Mouse (Mus musculus) heart, postnatal 0 days (tissue): ENCODE measurements around the gene Scrn2.

Experiments
- CTCF ChIP-seq: IDR thresholded peaks from 2 replicates; pipeline ENCODE4 v1.5.1; 2016; ENCODE audit warnings: antibody characterized with exemption, control low read depth, low read depth
- EP300 ChIP-seq: IDR thresholded peaks from 2 replicates; pipeline ENCODE4 v1.6.1; 2016; ENCODE audit warnings: antibody characterized with exemption, low read depth

GRCm38 (mm10) chr11:96995031-96995430, 34.7 kb upstream of the Scrn2 start:
- TF ChIP-seq CTCF (no peak), EP300 (no peak)
